Mouse (Mus musculus): ENCODE measurements around the gene Hnf4a. TPM values are rescaled to one million over a fixed set of nuclear protein-coding genes. Genes with fewer than 3 reads are reported as not detected.

Gene Hnf4a
- polyA plus RNA-seq, 1 experiment from 2014 or later = 24.2 TPM

GRCm38 (mm10) chr2:163564646-163565045 lies 58.0 kb downstream of the Hnf4a start:
- Histone ChIP-seq H3K4me2 (replicated peaks; ENCODE audit: low read depth) (no peak overlapping the region), H3K27ac (replicated peaks) (no peak overlapping the region), H3K4me1 (replicated peaks; ENCODE audit: control insufficient read depth, insufficient read depth) (no peaks in the 10 kb centered on the region), H3K27me3 (ENCODE audit: control insufficient read depth, insufficient read depth, low read length) (no peaks in the 10 kb centered on the region), H3K36me3 (ENCODE audit: control insufficient read depth, insufficient read depth, low read length) (no peaks in the 10 kb centered on the region), H3K9ac (ENCODE audit: low read length) (no peak overlapping the region), H3K4me3 (ENCODE audit: low read depth, low read length) (no peak overlapping the region), H3K9me3 (ENCODE audit: control insufficient read depth, low read length) (no peaks in the 10 kb centered on the region)
- WGBS = 23% methylated on average over 8 of the region's 8 CpGs
- DNase-seq (ENCODE audit: low spot score) (no peak), ATAC-seq (ENCODE audit: low FRiP score, low TSS enrichment) (no peak)
- no peak for TF ChIP-seq CTCF (IDR thresholded peaks at IDR 0.05; ENCODE audit: low read depth)
- TF ChIP-seq EP300 (optimal IDR thresholded peaks at IDR 0.05) = no peak

GRCm38 (mm10) chr2:163574321-163574720 lies 67.7 kb downstream of the Hnf4a start:
- DNase-seq (ENCODE audit: low spot score) (no peak), ATAC-seq (ENCODE audit: low FRiP score, low TSS enrichment) (0 out of 2 replicates have a peak, but pooled peaks have one; percentile 39)
- Histone ChIP-seq H3K4me1 (replicated peaks; ENCODE audit: control insufficient read depth, insufficient read depth) (no peaks in the 10 kb centered on the region), H3K4me3 (ENCODE audit: low read depth, low read length) (no peak overlapping the region), H3K36me3 (ENCODE audit: control insufficient read depth, insufficient read depth, low read length) (no peaks in the 10 kb centered on the region), H3K27me3 (ENCODE audit: control insufficient read depth, insufficient read depth, low read length) (no peaks in the 10 kb centered on the region), H3K9ac (ENCODE audit: low read length) (no peak overlapping the region), H3K27ac (replicated peaks) (no peak overlapping the region), H3K9me3 (ENCODE audit: control insufficient read depth, low read length) (no peaks in the 10 kb centered on the region), H3K4me2 (replicated peaks; ENCODE audit: low read depth) (no peak overlapping the region)
- TF ChIP-seq CTCF (IDR thresholded peaks at IDR 0.05; ENCODE audit: low read depth) (no peak), EP300 (optimal IDR thresholded peaks at IDR 0.05) (no peak)
- 67% methylated on average over 3 of the region's 3 CpGs for WGBS

- no peak for DNase-seq (ENCODE audit: low spot score)
- TF ChIP-seq EP300 (optimal IDR thresholded peaks at IDR 0.05) (no peak), CTCF (IDR thresholded peaks at IDR 0.05; ENCODE audit: low read depth) (no peak)
- Histone ChIP-seq H3K36me3 (ENCODE audit: control insufficient read depth, insufficient read depth, low read length) (no peaks in the 10 kb centered on the region), H3K27me3 (ENCODE audit: control insufficient read depth, insufficient read depth, low read length) (no peaks in the 10 kb centered on the region), H3K4me1 (replicated peaks; ENCODE audit: control insufficient read depth, insufficient read depth) (no peaks in the 10 kb centered on the region), H3K4me2 (replicated peaks; ENCODE audit: low read depth) (peak overlapping the region; percentile 31; the same call in 1 of the 2 replicates), H3K4me3 (ENCODE audit: low read depth, low read length) (no peak overlapping the region), H3K9ac (ENCODE audit: low read length) (no peak overlapping the region), H3K27ac (replicated peaks) (no peak overlapping the region), H3K9me3 (ENCODE audit: control insufficient read depth, low read length) (no peaks in the 10 kb centered on the region)
- ATAC-seq (ENCODE audit: low FRiP score, low TSS enrichment) = 0 out of 2 replicates have a peak, but pooled peaks have one; percentile 30
- WGBS = 54% methylated on average over 11 of the region's 11 CpGs
Observed at GRCm38 (mm10) chr2:163575248-163575647, 68.6 kb downstream of the Hnf4a start.

- 88% methylated on average over 2 of the region's 2 CpGs for WGBS
- Histone ChIP-seq H3K9me3 (ENCODE audit: control insufficient read depth, low read length) (no peaks in the 10 kb centered on the region), H3K4me2 (replicated peaks; ENCODE audit: low read depth) (no peak overlapping the region), H3K27me3 (ENCODE audit: control insufficient read depth, insufficient read depth, low read length) (no peaks in the 10 kb centered on the region), H3K9ac (ENCODE audit: low read length) (no peak overlapping the region), H3K36me3 (ENCODE audit: control insufficient read depth, insufficient read depth, low read length) (no peaks in the 10 kb centered on the region), H3K4me1 (replicated peaks; ENCODE audit: control insufficient read depth, insufficient read depth) (no peaks in the 10 kb centered on the region), H3K27ac (replicated peaks) (no peak overlapping the region), H3K4me3 (ENCODE audit: low read depth, low read length) (no peak overlapping the region)
- no peak for DNase-seq (ENCODE audit: low spot score)
- ATAC-seq (ENCODE audit: low FRiP score, low TSS enrichment) = no peak
- no peak for TF ChIP-seq EP300 (optimal IDR thresholded peaks at IDR 0.05)
- no peak for TF ChIP-seq CTCF (IDR thresholded peaks at IDR 0.05; ENCODE audit: low read depth)
Observed at GRCm38 (mm10) chr2:163577986-163578385, 71.4 kb downstream of the Hnf4a start.

GRCm38 (mm10) chr2:163580069-163580945 lies 73.7 kb downstream of the Hnf4a start:
- peak; percentile 62; the same call in 1 of the 2 replicates for ATAC-seq (ENCODE audit: low FRiP score, low TSS enrichment)

More at GRCm38 (mm10) chr2:163580069-163580945, 73.7 kb downstream of the Hnf4a start:
- WGBS = 70% methylated on average over 13 of the region's 13 CpGs
- no peak overlapping the region for H3K4me2 ChIP-seq (replicated peaks; ENCODE audit: low read depth)
- H3K27ac ChIP-seq (replicated peaks) = 0 out of 2 replicates have a peak overlapping the region, but pooled peaks have one; percentile 8
- no peak for DNase-seq (ENCODE audit: low spot score)
- H3K27me3 ChIP-seq (ENCODE audit: control insufficient read depth, insufficient read depth, low read length) = no peaks in the 10 kb centered on the region
- H3K4me1 ChIP-seq (replicated peaks; ENCODE audit: control insufficient read depth, insufficient read depth) = no peaks in the 10 kb centered on the region
- no peaks in the 10 kb centered on the region for H3K9me3 ChIP-seq (ENCODE audit: control insufficient read depth, low read length)
- no peak for TF ChIP-seq EP300 (optimal IDR thresholded peaks at IDR 0.05)
- no peak for TF ChIP-seq CTCF (IDR thresholded peaks at IDR 0.05; ENCODE audit: low read depth)
- no peak overlapping the region for H3K9ac ChIP-seq (ENCODE audit: low read length)
- H3K36me3 ChIP-seq (ENCODE audit: control insufficient read depth, insufficient read depth, low read length) = no peaks in the 10 kb centered on the region
- no peak overlapping the region for H3K4me3 ChIP-seq (ENCODE audit: low read depth, low read length)

Data from stomach, postnatal 0 days (tissue).